Mouse (Mus musculus): Measurements from ENCODE around the gene Map1b. TPM values are rescaled to one million over a fixed set of nuclear protein-coding genes. Genes with fewer than 3 reads are reported as not detected.

Map1b gene
- polyA plus RNA-seq, 1 experiment from 2014 or later: 88.0 TPM

GRCm38 (mm10) chr13:99513990-99514389, 2.4 kb downstream of the Map1b start:
- Histone ChIP-seq H3K4me1 (ENCODE audit: control insufficient read depth, insufficient read depth, low read length) (peaks cover 19% of the 10 kb centered on the region), H3K27me3 (ENCODE audit: control insufficient read depth, insufficient read depth, low read length) (no peaks in the 10 kb centered on the region; the same call in 1 of the 2 replicates), H3K4me3 (ENCODE audit: low read length) (peak overlapping the region; percentile 91), H3K4me2 (ENCODE audit: low read depth, low read length) (peak overlapping the region; percentile 86), H3K36me3 (ENCODE audit: control insufficient read depth, insufficient read depth) (no peaks in the 10 kb centered on the region), H3K9ac (ENCODE audit: low read length) (peak overlapping the region; percentile 71), H3K9me3 (replicated peaks; ENCODE audit: control insufficient read depth, low read length) (no peaks in the 10 kb centered on the region), H3K27ac (ENCODE audit: low read length) (peak overlapping the region; percentile 86)
- no peak for ATAC-seq (replicated peaks; ENCODE audit: extremely low read depth, insufficient read depth, low FRiP score)
- WGBS: 9% methylated on average over 10 of the region's 10 CpGs

DNA sequence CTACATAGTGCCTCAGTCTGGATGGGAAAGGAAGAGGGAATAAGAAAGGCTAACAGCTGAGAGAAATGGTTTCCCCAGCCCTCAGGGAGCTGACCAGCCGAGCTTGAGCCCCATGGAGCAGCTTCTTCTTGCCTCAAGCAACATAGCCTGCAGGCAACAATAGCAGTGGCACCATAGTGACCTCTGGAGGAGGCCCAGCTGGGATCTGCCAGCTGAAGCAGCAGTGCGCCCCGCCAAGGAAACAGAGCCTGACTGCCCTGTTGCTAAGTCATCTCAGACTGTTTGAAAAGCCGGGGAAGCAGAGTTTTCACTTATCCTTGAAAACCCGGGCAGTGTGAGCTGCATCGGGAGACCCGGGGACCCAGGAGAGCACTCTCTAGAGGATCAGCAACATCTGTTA, 3.2 kb downstream of the Map1b start:
- peak overlapping the region; percentile 53 for H3K4me2 ChIP-seq (ENCODE audit: low read depth, low read length)
- peak overlapping the region; percentile 14; the same call in 1 of the 2 replicates for H3K4me3 ChIP-seq (ENCODE audit: low read length)
- H3K27ac ChIP-seq (ENCODE audit: low read length): peak overlapping the region; percentile 50
- H3K27me3 ChIP-seq (ENCODE audit: control insufficient read depth, insufficient read depth, low read length): no peaks in the 10 kb centered on the region; the same call in 1 of the 2 replicates
- 8% methylated on average over 7 of the region's 7 CpGs for WGBS
- no peaks in the 10 kb centered on the region for H3K36me3 ChIP-seq (ENCODE audit: control insufficient read depth, insufficient read depth)
- peak overlapping the region; percentile 60; the same call in 1 of the 2 replicates for H3K9ac ChIP-seq (ENCODE audit: low read length)
- H3K9me3 ChIP-seq (replicated peaks; ENCODE audit: control insufficient read depth, low read length): no peaks in the 10 kb centered on the region
- peaks cover 26% of the 10 kb centered on the region for H3K4me1 ChIP-seq (ENCODE audit: control insufficient read depth, insufficient read depth, low read length)
- no peak for ATAC-seq (replicated peaks; ENCODE audit: extremely low read depth, insufficient read depth, low FRiP score)

DNA sequence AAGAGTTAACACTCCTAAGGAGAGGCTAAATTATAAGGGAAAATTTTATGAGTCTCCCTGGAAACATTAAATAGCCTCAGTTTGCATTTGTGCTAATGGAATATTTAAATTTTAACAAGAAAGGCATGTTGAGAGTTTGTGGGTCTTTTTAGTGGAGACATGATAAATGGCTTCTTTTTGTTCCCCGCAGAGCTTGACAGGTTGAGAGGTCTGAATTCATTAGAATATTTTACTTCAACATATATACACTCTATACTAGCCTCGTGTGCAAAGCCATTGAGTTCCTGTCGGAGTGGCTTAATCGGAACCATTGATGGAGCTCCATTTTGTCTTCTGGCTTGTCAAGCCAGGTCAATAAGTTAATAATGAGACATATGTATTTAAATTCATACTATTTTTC, 6.4 kb downstream of the Map1b start:
- Histone ChIP-seq H3K27me3 (ENCODE audit: control insufficient read depth, insufficient read depth, low read length) (no peaks in the 10 kb centered on the region; the same call in 1 of the 2 replicates), H3K4me2 (ENCODE audit: low read depth, low read length) (no peak overlapping the region), H3K4me1 (ENCODE audit: control insufficient read depth, insufficient read depth, low read length) (peaks cover 30% of the 10 kb centered on the region), H3K27ac (ENCODE audit: low read length) (no peak overlapping the region), H3K9me3 (replicated peaks; ENCODE audit: control insufficient read depth, low read length) (no peaks in the 10 kb centered on the region), H3K36me3 (ENCODE audit: control insufficient read depth, insufficient read depth) (peaks cover 15% of the 10 kb centered on the region), H3K4me3 (ENCODE audit: low read length) (no peak overlapping the region), H3K9ac (ENCODE audit: low read length) (no peak overlapping the region)
- no peak for ATAC-seq (replicated peaks; ENCODE audit: extremely low read depth, insufficient read depth, low FRiP score)
- 92% methylated on average over 4 of the region's 4 CpGs for WGBS

DNA sequence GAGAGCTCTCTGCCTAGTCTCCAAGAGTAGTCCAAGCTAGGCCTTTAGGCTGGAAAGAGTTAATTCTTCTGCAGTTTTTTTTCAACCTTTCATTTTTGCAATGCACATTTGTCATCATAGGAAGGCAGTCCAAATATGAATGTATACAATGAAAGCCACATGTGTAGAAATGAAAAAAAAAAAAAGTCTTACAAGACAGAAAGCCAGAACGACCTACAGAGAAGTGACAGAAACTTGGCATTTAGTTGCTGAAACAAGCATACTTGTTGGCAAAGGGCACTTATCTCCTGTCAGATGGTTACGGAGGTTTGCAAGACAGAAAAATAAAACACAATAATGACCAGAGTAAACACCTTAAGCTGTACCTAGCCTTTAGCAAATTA, 9.8 kb downstream of the Map1b start:
- ATAC-seq (replicated peaks; ENCODE audit: extremely low read depth, insufficient read depth, low FRiP score): no peak

GRCm38 (mm10) chr13:99505826-99506579, 10.3 kb downstream of the Map1b start:
- H3K4me3 ChIP-seq (ENCODE audit: low read length): no peak overlapping the region
- WGBS: 75% methylated on average over 11 of the region's 11 CpGs

More for the DNA sequence above, 9.8 kb downstream of the Map1b start:
- H3K27me3 ChIP-seq (ENCODE audit: control insufficient read depth, insufficient read depth, low read length): no peaks in the 10 kb centered on the region
- H3K4me2 ChIP-seq (ENCODE audit: low read depth, low read length): no peak overlapping the region
- H3K36me3 ChIP-seq (ENCODE audit: control insufficient read depth, insufficient read depth): peaks cover 15% of the 10 kb centered on the region
- H3K9me3 ChIP-seq (replicated peaks; ENCODE audit: control insufficient read depth, low read length): no peaks in the 10 kb centered on the region
- WGBS: 31% methylated on average over 2 of the region's 2 CpGs
- H3K4me1 ChIP-seq (ENCODE audit: control insufficient read depth, insufficient read depth, low read length): peaks cover 33% of the 10 kb centered on the region
- H3K4me3 ChIP-seq (ENCODE audit: low read length): no peak overlapping the region
- H3K9ac ChIP-seq (ENCODE audit: low read length): no peak overlapping the region
- no peak overlapping the region for H3K27ac ChIP-seq (ENCODE audit: low read length)

DNA sequence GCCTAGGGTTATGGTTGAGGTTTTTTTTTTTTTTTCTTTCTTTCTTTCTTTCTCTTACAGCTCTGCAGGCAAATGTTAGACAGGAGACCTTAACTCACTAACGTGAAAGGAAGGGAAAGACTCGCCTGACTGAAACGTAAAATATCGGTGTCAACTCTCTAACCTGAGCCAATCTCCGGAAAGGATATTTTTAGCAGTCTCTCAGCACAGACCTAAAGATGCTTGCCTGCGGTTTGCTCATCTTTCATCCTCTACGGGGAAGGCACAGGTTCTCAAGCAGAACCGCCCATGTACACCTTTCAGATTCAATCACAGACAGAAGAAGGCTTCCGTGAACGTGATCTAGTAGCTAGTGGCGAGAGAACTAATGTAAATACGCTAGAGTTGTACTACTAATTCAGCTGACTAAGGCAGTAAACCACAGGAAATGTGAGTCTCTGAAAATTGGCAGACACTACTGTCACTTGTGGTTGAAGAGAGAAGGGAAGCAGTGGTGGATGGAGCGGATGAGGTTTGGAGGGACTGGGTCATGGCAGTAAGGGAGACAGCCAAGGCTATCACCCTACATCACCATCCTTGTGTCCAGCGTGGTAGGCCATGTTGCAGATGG, 12.9 kb downstream of the Map1b start:
- no peak overlapping the region for H3K4me2 ChIP-seq (ENCODE audit: low read depth, low read length)
- H3K27ac ChIP-seq (ENCODE audit: low read length): no peak overlapping the region
- no peak for ATAC-seq (replicated peaks; ENCODE audit: extremely low read depth, insufficient read depth, low FRiP score)
- H3K9me3 ChIP-seq (replicated peaks; ENCODE audit: control insufficient read depth, low read length): no peaks in the 10 kb centered on the region
- peaks cover 26% of the 10 kb centered on the region for H3K4me1 ChIP-seq (ENCODE audit: control insufficient read depth, insufficient read depth, low read length)
- H3K27me3 ChIP-seq (ENCODE audit: control insufficient read depth, insufficient read depth, low read length): no peaks in the 10 kb centered on the region
- H3K9ac ChIP-seq (ENCODE audit: low read length): no peak overlapping the region
- peaks cover 18% of the 10 kb centered on the region for H3K36me3 ChIP-seq (ENCODE audit: control insufficient read depth, insufficient read depth)
- no peak overlapping the region for H3K4me3 ChIP-seq (ENCODE audit: low read length)
- 58% methylated on average over 14 of the region's 14 CpGs for WGBS

More at GRCm38 (mm10) chr13:99505826-99506579, 10.3 kb downstream of the Map1b start:
- peaks cover 15% of the 10 kb centered on the region for H3K36me3 ChIP-seq (ENCODE audit: control insufficient read depth, insufficient read depth)
- no peak overlapping the region for H3K27ac ChIP-seq (ENCODE audit: low read length)
- H3K9me3 ChIP-seq (replicated peaks; ENCODE audit: control insufficient read depth, low read length): no peaks in the 10 kb centered on the region
- H3K9ac ChIP-seq (ENCODE audit: low read length): no peak overlapping the region
- no peak for ATAC-seq (replicated peaks; ENCODE audit: extremely low read depth, insufficient read depth, low FRiP score)
- peaks cover 33% of the 10 kb centered on the region for H3K4me1 ChIP-seq (ENCODE audit: control insufficient read depth, insufficient read depth, low read length)
- H3K4me2 ChIP-seq (ENCODE audit: low read depth, low read length): no peak overlapping the region
- no peaks in the 10 kb centered on the region for H3K27me3 ChIP-seq (ENCODE audit: control insufficient read depth, insufficient read depth, low read length)

DNA sequence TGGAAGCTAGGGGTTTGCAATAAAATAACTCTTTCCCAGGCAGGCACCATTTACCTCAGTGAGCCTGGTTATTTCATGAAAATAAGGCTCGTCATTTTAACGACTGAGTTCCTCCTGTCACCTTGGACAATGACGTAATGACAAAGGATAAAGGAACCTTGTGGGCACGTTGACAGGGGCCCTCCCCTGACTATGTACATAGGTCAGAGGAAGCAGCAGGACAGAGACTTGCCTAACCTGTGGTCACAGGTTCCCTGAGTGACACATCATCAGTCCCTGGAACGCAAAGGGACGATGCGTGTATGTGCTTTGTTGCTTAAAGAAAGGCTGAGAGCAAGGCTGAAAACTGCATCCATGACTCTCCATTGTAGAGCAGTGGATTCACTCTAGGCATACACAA, 13.4 kb downstream of the Map1b start:
- no peaks in the 10 kb centered on the region for H3K9me3 ChIP-seq (replicated peaks; ENCODE audit: control insufficient read depth, low read length)
- no peak overlapping the region for H3K4me3 ChIP-seq (ENCODE audit: low read length)
- no peak overlapping the region for H3K4me2 ChIP-seq (ENCODE audit: low read depth, low read length)
- H3K27me3 ChIP-seq (ENCODE audit: control insufficient read depth, insufficient read depth, low read length): no peaks in the 10 kb centered on the region
- 55% methylated on average over 7 of the region's 7 CpGs for WGBS
- H3K9ac ChIP-seq (ENCODE audit: low read length): no peak overlapping the region
- H3K27ac ChIP-seq (ENCODE audit: low read length): no peak overlapping the region
- H3K36me3 ChIP-seq (ENCODE audit: control insufficient read depth, insufficient read depth): peaks cover 18% of the 10 kb centered on the region
- ATAC-seq (replicated peaks; ENCODE audit: extremely low read depth, insufficient read depth, low FRiP score): no peak
- peaks cover 25% of the 10 kb centered on the region for H3K4me1 ChIP-seq (ENCODE audit: control insufficient read depth, insufficient read depth, low read length)

GRCm38 (mm10) chr13:99502126-99502744, 14.1 kb downstream of the Map1b start:
- Histone ChIP-seq H3K4me1 (ENCODE audit: control insufficient read depth, insufficient read depth, low read length) (peaks cover 25% of the 10 kb centered on the region), H3K27me3 (ENCODE audit: control insufficient read depth, insufficient read depth, low read length) (no peaks in the 10 kb centered on the region), H3K36me3 (ENCODE audit: control insufficient read depth, insufficient read depth) (peaks cover 11% of the 10 kb centered on the region), H3K9ac (ENCODE audit: low read length) (no peak overlapping the region), H3K4me2 (ENCODE audit: low read depth, low read length) (no peak overlapping the region; the same call in 1 of the 2 replicates), H3K4me3 (ENCODE audit: low read length) (no peak overlapping the region), H3K9me3 (replicated peaks; ENCODE audit: control insufficient read depth, low read length) (no peaks in the 10 kb centered on the region), H3K27ac (ENCODE audit: low read length) (no peak overlapping the region)
- ATAC-seq (replicated peaks; ENCODE audit: extremely low read depth, insufficient read depth, low FRiP score): no peak
- 55% methylated on average over 13 of the region's 13 CpGs for WGBS

DNA sequence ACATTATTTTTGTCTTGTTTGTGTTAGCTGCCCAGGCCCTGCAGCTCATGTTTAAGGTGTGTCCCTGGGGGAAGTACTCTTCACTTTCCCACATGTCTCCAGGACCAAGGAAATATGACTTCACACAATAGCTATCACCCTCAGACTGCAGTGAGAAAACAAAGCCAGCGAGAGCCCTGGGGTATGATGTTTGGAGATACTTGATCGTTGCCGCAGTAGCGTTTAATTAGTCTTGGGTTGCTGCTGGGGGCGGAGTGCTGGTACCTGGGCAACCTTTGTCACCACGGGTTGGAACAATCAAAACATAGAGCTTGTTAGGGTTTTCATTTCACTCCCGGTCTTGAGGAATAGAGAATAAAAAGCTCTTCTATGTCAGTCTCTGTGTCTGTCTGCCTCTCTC, 14.9 kb downstream of the Map1b start:
- Histone ChIP-seq H3K4me3 (ENCODE audit: low read length) (no peak overlapping the region), H3K36me3 (ENCODE audit: control insufficient read depth, insufficient read depth) (peaks cover 11% of the 10 kb centered on the region), H3K9me3 (replicated peaks; ENCODE audit: control insufficient read depth, low read length) (no peaks in the 10 kb centered on the region), H3K9ac (ENCODE audit: low read length) (no peak overlapping the region), H3K4me1 (ENCODE audit: control insufficient read depth, insufficient read depth, low read length) (peaks cover 20% of the 10 kb centered on the region), H3K27ac (ENCODE audit: low read length) (no peak overlapping the region), H3K27me3 (ENCODE audit: control insufficient read depth, insufficient read depth, low read length) (no peaks in the 10 kb centered on the region), H3K4me2 (ENCODE audit: low read depth, low read length) (no peak overlapping the region)
- 76% methylated on average over 7 of the region's 7 CpGs for WGBS
- no peak for ATAC-seq (replicated peaks; ENCODE audit: extremely low read depth, insufficient read depth, low FRiP score)

Measured in heart, embryonic 16.5 days (tissue).